Comparison of ENCODE assay signal across 33 mouse cellular contexts in genomic region chr9:84718615-84719191, GRCm38 (mm10).
"Had no signal": no experiment of that assay in that cellular context is flagged by ENCODE, and none has a peak within 500 bp of the region (broad histone marks: within the 10 kb centered on the region; RNA-seq: fewer than 3 reads in every experiment).

No protein-coding gene starts in this region.

- DNase-seq: left cerebral cortex, postnatal 4 days; liver; liver, embryonic 13.5 days; liver, postnatal 0 days; lung, adult 18-20 months; lung, adult 2 months; lung, postnatal 10 days; lung, postnatal 14 days; lung, postnatal 36 days; lung, postnatal 4 days; midbrain, embryonic 14.5 days had no signal

- H3K27ac ChIP-seq: limb, embryonic 10.5 days; limb, embryonic 12.5 days; limb, embryonic 13.5 days; limb, embryonic 15.5 days; liver, embryonic 12.5 days; liver, embryonic 13.5 days; liver, embryonic 14.5 days; liver, embryonic 15.5 days; lung, embryonic 15.5 days; macrophage; midbrain, embryonic 10.5 days; midbrain, embryonic 12.5 days; midbrain, embryonic 13.5 days; midbrain, embryonic 15.5 days; neural tube, embryonic 12.5 days; neural tube, embryonic 13.5 days had no signal

- H3K4me2 ChIP-seq: limb, embryonic 12.5 days; limb, embryonic 13.5 days; limb, embryonic 15.5 days; liver, embryonic 11.5 days; liver, embryonic 12.5 days; liver, embryonic 13.5 days; liver, embryonic 15.5 days; lung, embryonic 14.5 days; lung, embryonic 15.5 days; midbrain, embryonic 11.5 days; midbrain, embryonic 12.5 days; midbrain, embryonic 13.5 days; midbrain, embryonic 15.5 days; neural tube, embryonic 12.5 days; neural tube, embryonic 13.5 days had no signal

- H3K4me3 ChIP-seq: limb, embryonic 10.5 days; limb, embryonic 12.5 days; limb, embryonic 13.5 days; limb, embryonic 15.5 days; liver, embryonic 12.5 days; liver, embryonic 13.5 days; liver, embryonic 15.5 days; lung, embryonic 15.5 days; megakaryocyte, embryonic 14.5 days; midbrain, embryonic 10.5 days; midbrain, embryonic 12.5 days; midbrain, embryonic 13.5 days; midbrain, embryonic 15.5 days; myocyte; neural tube, embryonic 12.5 days; neural tube, embryonic 13.5 days had no signal

- ATAC-seq: liver, embryonic 12.5 days; liver, postnatal 0 days; lung, postnatal 0 days; midbrain, embryonic 13.5 days; midbrain, embryonic 15.5 days; midbrain, embryonic 16.5 days had no signal

- H3K27me3 ChIP-seq: limb, embryonic 12.5 days; limb, embryonic 13.5 days; limb, embryonic 15.5 days; liver, embryonic 12.5 days; liver, embryonic 13.5 days; liver, embryonic 15.5 days; lung, embryonic 15.5 days; megakaryocyte, embryonic 14.5 days; midbrain, embryonic 12.5 days; midbrain, embryonic 13.5 days; midbrain, embryonic 15.5 days; neural tube, embryonic 12.5 days; neural tube, embryonic 13.5 days had no signal

- H3K9me3 ChIP-seq: limb, embryonic 10.5 days; limb, embryonic 12.5 days; limb, embryonic 13.5 days; limb, embryonic 15.5 days; liver, embryonic 12.5 days; liver, embryonic 13.5 days; liver, embryonic 15.5 days; lung, embryonic 15.5 days; megakaryocyte, embryonic 14.5 days; midbrain, embryonic 10.5 days; midbrain, embryonic 12.5 days; midbrain, embryonic 13.5 days; midbrain, embryonic 15.5 days; neural tube, embryonic 12.5 days; neural tube, embryonic 13.5 days had no signal

- H3K4me1 ChIP-seq: limb, embryonic 10.5 days; limb, embryonic 12.5 days; limb, embryonic 13.5 days; limb, embryonic 15.5 days; liver, embryonic 12.5 days; liver, embryonic 13.5 days; liver, embryonic 15.5 days; lung, embryonic 15.5 days; megakaryocyte, embryonic 14.5 days; midbrain, embryonic 10.5 days; midbrain, embryonic 12.5 days; midbrain, embryonic 13.5 days; midbrain, embryonic 15.5 days; neural tube, embryonic 12.5 days; neural tube, embryonic 13.5 days had no signal

- H3K36me3 ChIP-seq: limb, embryonic 10.5 days; limb, embryonic 12.5 days; limb, embryonic 13.5 days; limb, embryonic 15.5 days; liver, embryonic 12.5 days; liver, embryonic 13.5 days; liver, embryonic 15.5 days; lung, embryonic 15.5 days; midbrain, embryonic 10.5 days; midbrain, embryonic 12.5 days; midbrain, embryonic 13.5 days; midbrain, embryonic 15.5 days; neural tube, embryonic 12.5 days; neural tube, embryonic 13.5 days had no signal

- H3K9ac ChIP-seq: limb, embryonic 12.5 days; limb, embryonic 13.5 days; limb, embryonic 15.5 days; liver, embryonic 12.5 days; liver, embryonic 13.5 days; liver, embryonic 14.5 days; liver, embryonic 15.5 days; liver, postnatal 0 days; lung, embryonic 14.5 days; lung, embryonic 15.5 days; midbrain, embryonic 12.5 days; midbrain, embryonic 13.5 days; midbrain, embryonic 15.5 days; neural tube, embryonic 12.5 days; neural tube, embryonic 13.5 days had no signal
